Mouse (Mus musculus): ENCODE measurements around the gene Slc9a3r2. TPM values are rescaled to one million over a fixed set of nuclear protein-coding genes. Genes with fewer than 3 reads are reported as not detected.
A peak's percentile ranks its signal among the peaks of the same experiment; 100 is the strongest.
"Not testable (repeated sequence)": the region's sequence is repeated elsewhere in the genome, so short reads cannot be mapped to it uniquely, and the experiment has no call there.

Slc9a3r2 gene
- polyA plus RNA-seq, 1 experiment from 2014 or later, result 43.7 TPM

DNA sequence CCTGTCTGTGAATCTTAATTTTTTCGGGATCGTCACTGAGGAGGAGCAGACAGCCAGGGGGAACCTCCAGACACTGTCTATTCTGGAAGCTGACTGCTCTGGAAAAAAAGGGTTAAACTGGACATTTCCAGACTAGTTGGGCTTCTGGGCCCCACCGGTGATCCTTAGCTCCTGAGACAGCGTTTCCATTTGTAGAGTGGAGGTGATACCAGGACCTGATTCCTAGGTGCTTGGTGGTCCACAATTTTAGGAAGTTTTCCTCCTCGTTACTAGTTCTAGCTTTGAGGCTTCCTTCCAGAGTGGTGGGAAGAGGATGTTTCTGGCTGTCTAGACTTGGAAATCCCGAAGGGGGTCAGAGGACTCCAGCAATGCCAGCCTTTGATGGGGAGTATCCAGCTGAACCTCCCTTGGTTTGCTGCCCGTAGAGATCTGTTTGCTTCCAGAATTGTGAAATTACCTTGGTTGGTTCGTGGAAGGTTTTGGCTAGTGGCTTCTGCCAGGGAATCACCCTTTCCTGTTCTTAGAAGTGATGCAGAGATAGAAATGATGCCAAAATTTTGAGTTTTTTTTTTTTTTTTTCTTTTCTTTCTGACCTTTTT, 20.2 kb upstream of the Slc9a3r2 start:
- WGBS, result 13% methylated on average over 8 of the region's 8 CpGs
- H3K4me1 ChIP-seq (ENCODE audit: control insufficient read depth, insufficient read depth, low read length), result peaks cover 30% of the 10 kb centered on the region
- H3K4me2 ChIP-seq (ENCODE audit: low read length), result peak overlapping the region; percentile 85
- H3K4me3 ChIP-seq (ENCODE audit: low read depth, low read length), result peak overlapping the region; percentile 98
- H3K27ac ChIP-seq (ENCODE audit: low read length), result peak overlapping the region; percentile 89
- peak overlapping the region; percentile 98 for H3K9ac ChIP-seq (ENCODE audit: low read depth, low read length)
- ATAC-seq, result no peak
- H3K36me3 ChIP-seq (ENCODE audit: control insufficient read depth, insufficient read depth, low read length), result no peaks in the 10 kb centered on the region
- no peaks in the 10 kb centered on the region for H3K27me3 ChIP-seq (ENCODE audit: control insufficient read depth, insufficient read depth, low read depth, low read length)
- H3K9me3 ChIP-seq (replicated peaks; ENCODE audit: control insufficient read depth, low read length, poor library complexity, severe bottlenecking), result no peaks in the 10 kb centered on the region

DNA sequence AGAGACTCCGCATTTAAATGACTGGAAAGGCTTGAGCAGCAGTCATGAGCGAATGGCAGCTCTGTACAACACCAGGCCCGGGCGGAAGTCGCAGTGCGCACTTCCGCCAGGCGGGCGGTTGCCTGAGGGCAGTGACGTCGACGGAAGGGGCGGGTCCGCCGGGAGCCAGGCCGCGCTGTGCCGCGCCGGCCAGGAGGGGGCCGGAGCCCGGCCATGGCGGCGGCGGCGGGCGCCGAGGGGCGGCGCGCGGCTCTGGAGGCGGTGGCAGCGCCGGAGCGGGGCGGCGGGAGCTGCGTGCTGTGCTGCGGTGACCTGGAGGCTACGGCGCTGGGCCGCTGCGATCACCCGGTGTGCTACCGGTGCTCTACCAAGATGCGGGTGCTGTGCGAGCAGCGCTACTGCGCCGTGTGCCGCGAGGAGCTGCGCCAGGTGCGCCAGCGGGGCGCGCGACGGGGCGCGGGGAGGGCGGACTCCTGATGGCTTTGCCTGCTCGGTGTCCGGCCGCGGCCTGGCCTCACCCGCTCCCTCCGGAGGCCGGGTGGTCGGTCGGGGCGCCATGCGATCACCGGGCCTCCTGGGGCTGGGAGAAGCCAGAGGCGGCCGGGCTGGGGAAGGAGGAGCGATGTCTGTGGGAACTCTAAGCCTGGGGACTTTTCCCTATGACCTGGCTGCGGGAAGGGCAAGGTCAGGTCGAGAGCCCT, 19.6 kb upstream of the Slc9a3r2 start, which contains the start of gene Zfp598:
Gene Zfp598 (plus strand): TSS at position 143 of the 701 bp plus-strand sequence.
- ATAC-seq, result peak; percentile 98
- Histone ChIP-seq H3K4me3 (ENCODE audit: low read depth, low read length) (peak within 1 kb of the TSS; percentile 98), H3K9me3 (replicated peaks; ENCODE audit: control insufficient read depth, low read length, poor library complexity, severe bottlenecking) (no peaks in the 10 kb centered on the region), H3K36me3 (ENCODE audit: control insufficient read depth, insufficient read depth, low read length) (no peaks in the 10 kb centered on the region), H3K4me1 (ENCODE audit: control insufficient read depth, insufficient read depth, low read length) (peaks cover 30% of the 10 kb centered on the region), H3K9ac (ENCODE audit: low read depth, low read length) (peak within 1 kb of the TSS; percentile 98), H3K27me3 (ENCODE audit: control insufficient read depth, insufficient read depth, low read depth, low read length) (no peaks in the 10 kb centered on the region), H3K4me2 (ENCODE audit: low read length) (peak within 1 kb of the TSS; percentile 85), H3K27ac (ENCODE audit: low read length) (peak within 1 kb of the TSS; percentile 89)
- under 1% methylated on average over 54 of the region's 80 CpGs for WGBS

DNA sequence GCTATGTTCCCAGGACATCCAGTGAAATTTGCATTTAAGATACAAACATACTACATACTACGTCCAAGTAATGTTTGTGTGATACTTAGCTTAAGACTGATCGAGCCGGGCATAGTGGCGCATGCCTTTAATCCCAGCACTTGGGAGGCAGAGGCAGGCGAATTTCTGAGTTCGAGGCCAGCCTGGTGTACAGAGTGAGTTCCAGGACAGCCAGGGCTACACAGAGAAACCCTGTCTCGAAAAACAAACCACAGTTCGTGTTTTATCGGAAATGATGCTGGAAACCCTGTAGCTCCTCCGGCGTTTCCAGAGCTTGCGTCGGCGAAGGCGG, 19.1 kb upstream of the Slc9a3r2 start:
- ATAC-seq, result not testable (repeated sequence)
- peak overlapping the region; percentile 89 for H3K27ac ChIP-seq (ENCODE audit: low read length)
- 13% methylated on average over 15 of the region's 15 CpGs for WGBS

DNA sequence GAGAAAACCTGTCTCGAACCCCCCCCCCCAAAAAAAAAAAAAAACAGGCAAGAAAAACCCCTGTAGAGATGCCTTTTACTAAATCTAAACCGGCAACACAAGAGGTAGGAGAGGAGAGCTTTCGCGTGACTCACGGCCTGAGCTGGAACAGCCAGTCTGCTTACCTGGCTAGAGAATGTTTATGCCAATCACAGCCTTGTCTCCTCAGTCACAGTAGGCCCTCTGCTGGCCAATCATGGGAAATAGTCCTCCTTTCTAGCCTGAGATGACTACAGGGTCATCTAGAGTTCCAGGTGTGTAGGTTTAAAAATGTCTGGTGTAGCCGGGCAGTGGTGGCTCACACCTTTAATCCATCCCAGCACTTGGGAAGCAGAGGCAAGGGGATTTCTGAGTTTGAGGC, 17.3 kb upstream of the Slc9a3r2 start:
- no peaks in the 10 kb centered on the region for H3K27me3 ChIP-seq (ENCODE audit: control insufficient read depth, insufficient read depth, low read depth, low read length)
- no peak for ATAC-seq
- no peak overlapping the region for H3K4me3 ChIP-seq (ENCODE audit: low read depth, low read length)
- H3K36me3 ChIP-seq (ENCODE audit: control insufficient read depth, insufficient read depth, low read length), result no peaks in the 10 kb centered on the region
- no peaks in the 10 kb centered on the region for H3K9me3 ChIP-seq (replicated peaks; ENCODE audit: control insufficient read depth, low read length, poor library complexity, severe bottlenecking)
- H3K27ac ChIP-seq (ENCODE audit: low read length), result no peak overlapping the region
- 29% methylated on average over 6 of the region's 6 CpGs for WGBS
- peaks cover 25% of the 10 kb centered on the region for H3K4me1 ChIP-seq (ENCODE audit: control insufficient read depth, insufficient read depth, low read length)
- no peak overlapping the region for H3K4me2 ChIP-seq (ENCODE audit: low read length)
- H3K9ac ChIP-seq (ENCODE audit: low read depth, low read length), result no peak overlapping the region

More for the DNA sequence above, 19.1 kb upstream of the Slc9a3r2 start:
- H3K36me3 ChIP-seq (ENCODE audit: control insufficient read depth, insufficient read depth, low read length); H3K27me3 ChIP-seq (ENCODE audit: control insufficient read depth, insufficient read depth, low read depth, low read length); H3K9me3 ChIP-seq (replicated peaks; ENCODE audit: control insufficient read depth, low read length, poor library complexity, severe bottlenecking): not testable (repeated sequence)
- Histone ChIP-seq H3K4me2 (ENCODE audit: low read length) (peak overlapping the region; percentile 85), H3K9ac (ENCODE audit: low read depth, low read length) (peak overlapping the region; percentile 98), H3K4me3 (ENCODE audit: low read depth, low read length) (peak overlapping the region; percentile 98), H3K4me1 (ENCODE audit: control insufficient read depth, insufficient read depth, low read length) (peaks cover 30% of the 10 kb centered on the region)

DNA sequence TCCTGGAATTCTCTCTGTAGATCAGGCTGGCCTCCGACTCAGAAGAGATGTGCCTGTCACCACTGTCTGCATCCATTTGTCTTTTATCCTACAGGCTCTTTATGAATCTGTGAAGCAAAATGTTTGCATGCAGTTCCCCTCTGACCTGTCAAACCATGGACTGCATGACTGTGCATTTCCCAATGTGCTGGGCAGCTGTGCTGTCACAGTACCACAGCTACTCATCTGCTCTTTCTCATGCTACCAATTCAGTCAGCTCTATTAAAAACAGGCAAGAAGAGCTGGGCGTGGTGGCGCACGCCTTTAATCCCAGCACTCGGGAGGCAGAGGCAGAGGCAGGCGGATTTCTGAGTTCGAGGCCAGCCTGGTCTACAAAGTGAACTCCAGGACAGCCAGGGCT, 16.9 kb upstream of the Slc9a3r2 start:
- not testable (repeated sequence) for H3K36me3 ChIP-seq (ENCODE audit: control insufficient read depth, insufficient read depth, low read length); ATAC-seq; H3K9me3 ChIP-seq (replicated peaks; ENCODE audit: control insufficient read depth, low read length, poor library complexity, severe bottlenecking); H3K27ac ChIP-seq (ENCODE audit: low read length); H3K9ac ChIP-seq (ENCODE audit: low read depth, low read length); H3K27me3 ChIP-seq (ENCODE audit: control insufficient read depth, insufficient read depth, low read depth, low read length); H3K4me3 ChIP-seq (ENCODE audit: low read depth, low read length); H3K4me2 ChIP-seq (ENCODE audit: low read length)
- 74% methylated on average over 7 of the region's 7 CpGs for WGBS
- H3K4me1 ChIP-seq (ENCODE audit: control insufficient read depth, insufficient read depth, low read length), result peaks cover 23% of the 10 kb centered on the region

DNA sequence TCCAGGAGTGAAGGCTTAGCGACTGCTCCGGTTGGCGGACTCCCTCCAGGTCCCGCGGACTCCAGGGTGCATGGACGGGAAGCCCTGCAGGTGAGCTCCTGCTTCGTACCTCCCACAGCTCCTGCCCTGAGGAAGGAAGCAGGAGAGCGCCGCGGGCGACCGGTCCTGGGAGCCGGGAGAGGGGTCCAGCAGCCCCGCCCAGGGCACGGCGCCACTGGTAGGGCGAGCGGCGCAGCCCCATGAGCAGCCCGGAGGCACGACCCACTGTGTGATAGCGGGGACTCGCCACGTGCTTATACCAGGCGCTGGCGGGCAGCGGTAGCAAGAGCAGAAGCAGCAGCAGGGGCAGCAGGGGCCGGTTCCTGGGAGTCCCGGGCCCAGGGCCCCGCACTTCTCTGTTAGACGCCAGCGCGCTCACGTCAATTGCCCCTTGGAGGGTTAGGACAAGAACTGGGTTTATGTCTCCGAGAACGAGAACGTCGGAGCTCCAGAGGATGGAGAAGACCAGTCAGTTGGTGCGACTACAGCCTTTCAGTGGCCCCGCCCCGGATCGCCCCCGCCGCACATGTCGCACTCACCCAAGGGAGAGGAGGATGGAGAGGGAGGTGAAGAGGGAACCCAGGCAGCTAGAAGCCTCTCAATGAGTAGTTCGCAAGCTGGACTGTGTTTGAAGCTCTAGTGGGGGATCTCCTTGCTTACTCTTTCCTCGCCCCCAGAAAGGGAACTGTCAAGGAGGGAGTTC, 8.1 kb upstream of the Slc9a3r2 start, which contains the start of gene Npw:
Gene Npw (minus strand): TSS at position 441 of the 742 bp plus-strand sequence.
- peaks cover 39% of the 10 kb centered on the region for H3K27me3 ChIP-seq (ENCODE audit: control insufficient read depth, insufficient read depth, low read depth, low read length)
- peak within 1 kb of the TSS; percentile 34 for H3K9ac ChIP-seq (ENCODE audit: low read depth, low read length)
- no peaks in the 10 kb centered on the region for H3K36me3 ChIP-seq (ENCODE audit: control insufficient read depth, insufficient read depth, low read length)
- peak within 1 kb of the TSS; percentile 57 for H3K4me2 ChIP-seq (ENCODE audit: low read length)
- H3K4me3 ChIP-seq (ENCODE audit: low read depth, low read length), result peak within 1 kb of the TSS; percentile 30
- no peak for ATAC-seq
- H3K27ac ChIP-seq (ENCODE audit: low read length), result no peak within 1 kb of the TSS
- WGBS, result 2% methylated on average over 47 of the region's 47 CpGs
- H3K9me3 ChIP-seq (replicated peaks; ENCODE audit: control insufficient read depth, low read length, poor library complexity, severe bottlenecking), result no peaks in the 10 kb centered on the region
- peaks cover 6% of the 10 kb centered on the region for H3K4me1 ChIP-seq (ENCODE audit: control insufficient read depth, insufficient read depth, low read length)

DNA sequence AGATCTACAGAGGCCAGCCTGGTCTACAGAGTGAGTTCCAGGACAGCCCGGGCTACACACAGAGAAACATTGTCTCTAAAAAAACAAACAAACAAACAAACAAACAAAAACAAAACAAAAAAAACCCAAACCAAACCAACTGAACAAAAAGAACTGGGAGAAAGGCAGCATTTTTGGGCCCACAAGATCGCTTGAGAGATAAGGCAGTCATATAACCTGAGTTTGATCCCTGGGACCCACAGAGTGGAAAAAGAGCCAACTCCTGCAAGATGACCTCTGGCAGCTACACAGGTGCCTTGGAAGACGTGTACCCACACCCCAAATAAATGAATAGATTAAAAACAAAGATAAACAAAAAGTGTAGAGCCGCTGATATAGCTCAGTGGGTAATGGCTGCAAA, 4.8 kb upstream of the Slc9a3r2 start:
- 84% methylated on average over 4 of the region's 4 CpGs for WGBS
- H3K27me3 ChIP-seq (ENCODE audit: control insufficient read depth, insufficient read depth, low read depth, low read length), result peaks cover 36% of the 10 kb centered on the region
- ATAC-seq, result no peak

DNA sequence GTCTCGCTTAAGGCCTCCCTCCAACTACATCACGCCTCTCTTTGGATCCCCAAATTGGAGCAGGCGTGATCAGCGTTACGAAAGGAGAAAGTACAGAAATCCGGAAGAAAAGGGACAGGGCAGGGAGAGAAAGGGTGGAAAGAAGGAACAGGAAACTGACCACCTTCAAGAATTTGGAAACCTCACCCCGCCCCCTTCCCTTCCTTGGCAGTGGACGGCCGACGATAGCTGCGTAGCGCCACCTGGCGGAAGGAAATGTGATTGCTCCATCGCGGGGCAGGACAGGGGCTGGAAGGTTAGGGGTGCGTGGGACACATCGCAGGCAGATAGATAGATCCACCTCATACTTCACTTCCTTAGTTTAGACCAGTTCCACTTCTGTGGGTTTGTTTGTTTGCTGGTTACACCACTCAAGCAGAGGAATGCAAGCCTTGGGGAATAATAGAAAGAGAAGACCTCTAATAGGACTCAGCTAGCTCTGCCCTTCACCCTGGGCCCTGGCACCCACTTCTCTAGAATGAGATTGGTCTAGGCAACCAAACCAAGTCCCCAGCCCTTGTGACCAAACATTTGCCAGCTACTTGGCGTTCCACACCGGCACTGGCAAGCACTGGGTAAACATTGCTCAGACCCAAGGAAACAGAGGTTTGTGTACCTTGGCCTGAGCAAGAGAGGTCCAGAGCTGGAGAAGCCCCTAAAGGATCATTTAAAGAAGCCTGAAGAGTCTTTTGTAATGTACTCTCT, 4.0 kb upstream of the Slc9a3r2 start:
- Histone ChIP-seq H3K9me3 (replicated peaks; ENCODE audit: control insufficient read depth, low read length, poor library complexity, severe bottlenecking) (no peaks in the 10 kb centered on the region), H3K4me3 (ENCODE audit: low read depth, low read length) (0 out of 2 replicates have a peak overlapping the region, but pooled peaks have one; percentile 18), H3K4me2 (ENCODE audit: low read length) (peak overlapping the region; percentile 54), H3K9ac (ENCODE audit: low read depth, low read length) (peak overlapping the region; percentile 22; the same call in 1 of the 2 replicates), H3K36me3 (ENCODE audit: control insufficient read depth, insufficient read depth, low read length) (no peaks in the 10 kb centered on the region), H3K27ac (ENCODE audit: low read length) (no peak overlapping the region), H3K27me3 (ENCODE audit: control insufficient read depth, insufficient read depth, low read depth, low read length) (peaks cover 30% of the 10 kb centered on the region), H3K4me1 (ENCODE audit: control insufficient read depth, insufficient read depth, low read length) (peaks cover 12% of the 10 kb centered on the region)
- no peak for ATAC-seq
- WGBS, result 4% methylated on average over 18 of the region's 19 CpGs

More for the DNA sequence above, 4.8 kb upstream of the Slc9a3r2 start:
- no peaks in the 10 kb centered on the region for H3K9me3 ChIP-seq (replicated peaks; ENCODE audit: control insufficient read depth, low read length, poor library complexity, severe bottlenecking)
- H3K4me1 ChIP-seq (ENCODE audit: control insufficient read depth, insufficient read depth, low read length), result peaks cover 12% of the 10 kb centered on the region
- H3K27ac ChIP-seq (ENCODE audit: low read length), result no peak overlapping the region
- H3K4me3 ChIP-seq (ENCODE audit: low read depth, low read length), result no peak overlapping the region
- no peak overlapping the region for H3K9ac ChIP-seq (ENCODE audit: low read depth, low read length)
- no peak overlapping the region for H3K4me2 ChIP-seq (ENCODE audit: low read length)
- H3K36me3 ChIP-seq (ENCODE audit: control insufficient read depth, insufficient read depth, low read length), result no peaks in the 10 kb centered on the region

Measured in midbrain, embryonic 16.5 days (tissue).